Mouse (Mus musculus) Patski (cell line): Measurements from ENCODE around the gene Nlrc5. TPM values are rescaled to one million over a fixed set of nuclear protein-coding genes. Genes with fewer than 3 reads are reported as not detected.
"Not testable (repeated sequence)": the region's sequence is repeated elsewhere in the genome, so short reads cannot be mapped to it uniquely, and the experiment has no call there.

ENCODE experiments used
- ATAC-seq: fragments of 100-300 bp; one replicate; pipeline ENCODE4 v1.8.0; 2021
- CTCF ChIA-PET: fragments of 350-600 bp; sonication (Branson Sonifier 250); formaldehyde crosslinking; loops from one replicate; lab custom pipeline; 2022; ENCODE audit warnings: inconsistent platforms; lab: Charles Lee
- POLR2A ChIA-PET: fragments of 350-600 bp; sonication (Branson Sonifier 250); formaldehyde crosslinking; loops from one replicate; lab custom pipeline; 2022; ENCODE audit warnings: antibody characterized with exemption, inconsistent platforms; lab: Charles Lee
- DNase-seq: peaks from one replicate; pipeline ENCODE4 v3.0.0-alpha.2; 2011; ENCODE audit warnings: low read depth, low spot score
- H3K27me3 ChIP-seq: fragments of 371-371 bp; one replicate; pipeline ENCODE4 v1.5.1; 2021
- CTCF ChIP-seq: fragments of 100-300 bp; IDR thresholded peaks from one replicate; pipeline ENCODE4 v1.5.1; 2021
- in situ Hi-C: fragments of 300-500 bp; cut with MboI; formaldehyde crosslinking; loops from 3 replicates; pipeline ENCODE4 v1.11.1; 2018; ENCODE audit warnings: low pct_unique_long_range_greater_than_20kb, mixed read lengths
- polyA plus RNA-seq: library from polyadenylated mRNA; unstranded; gene quantifications from one replicate; pipeline ENCODE4 v1.2.3, GENCODE M21; 2021

The Nlrc5 gene
- polyA plus RNA-seq, 1 experiment from 2014 or later: 0.76 TPM

DNA sequence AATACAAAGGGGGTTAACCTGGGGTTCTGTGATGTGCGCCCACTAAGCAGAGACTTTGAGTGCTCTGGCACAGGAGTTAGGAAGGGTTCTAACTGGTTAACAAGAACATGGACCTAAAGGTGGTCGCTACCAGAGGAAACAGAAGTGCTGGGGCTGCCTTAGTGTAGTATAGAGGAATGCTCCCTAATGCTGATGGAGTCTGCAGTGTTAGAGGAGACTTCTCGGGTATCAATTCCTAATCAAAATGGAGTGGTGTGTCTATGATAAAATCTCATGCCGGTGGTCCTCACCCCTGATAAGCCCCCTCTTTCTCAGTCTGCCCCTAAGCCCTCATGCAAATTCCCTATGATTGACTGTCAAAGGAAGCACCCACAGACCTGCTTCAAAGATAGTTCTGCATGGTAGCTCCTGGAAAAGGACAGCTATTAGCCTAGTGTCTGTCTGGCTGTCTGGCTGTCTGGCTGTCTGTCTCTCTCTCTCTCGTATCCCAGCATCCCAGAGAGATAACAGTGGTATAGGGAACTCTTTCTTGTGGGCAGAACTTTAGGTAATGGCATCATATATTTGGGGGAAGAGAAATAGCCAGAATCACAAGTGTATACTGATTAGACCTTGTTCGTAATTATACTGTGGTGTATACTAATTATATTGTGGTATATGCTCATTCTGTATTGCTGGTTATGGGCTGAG lies 38.2 kb upstream of the Nlrc5 start:
- H3K27me3 ChIP-seq: no peaks in the 10 kb centered on the region
- POLR2A ChIA-PET: interaction anchor here (1.5 kb wide), 1 partner anchor 8 kb away, joined by 4 read pairs; no protein-coding TSS in a partner anchor
- CTCF ChIA-PET: interaction anchor here (1.2 to 2.3 kb wide), 2 partner anchors 52 to 65 kb away, joined by 6 to 7 read pairs; no protein-coding TSS in a partner anchor
- DNase-seq (no peak), ATAC-seq (no peak)
- in situ Hi-C loops: no loop called here
- no peak for TF ChIP-seq CTCF

DNA sequence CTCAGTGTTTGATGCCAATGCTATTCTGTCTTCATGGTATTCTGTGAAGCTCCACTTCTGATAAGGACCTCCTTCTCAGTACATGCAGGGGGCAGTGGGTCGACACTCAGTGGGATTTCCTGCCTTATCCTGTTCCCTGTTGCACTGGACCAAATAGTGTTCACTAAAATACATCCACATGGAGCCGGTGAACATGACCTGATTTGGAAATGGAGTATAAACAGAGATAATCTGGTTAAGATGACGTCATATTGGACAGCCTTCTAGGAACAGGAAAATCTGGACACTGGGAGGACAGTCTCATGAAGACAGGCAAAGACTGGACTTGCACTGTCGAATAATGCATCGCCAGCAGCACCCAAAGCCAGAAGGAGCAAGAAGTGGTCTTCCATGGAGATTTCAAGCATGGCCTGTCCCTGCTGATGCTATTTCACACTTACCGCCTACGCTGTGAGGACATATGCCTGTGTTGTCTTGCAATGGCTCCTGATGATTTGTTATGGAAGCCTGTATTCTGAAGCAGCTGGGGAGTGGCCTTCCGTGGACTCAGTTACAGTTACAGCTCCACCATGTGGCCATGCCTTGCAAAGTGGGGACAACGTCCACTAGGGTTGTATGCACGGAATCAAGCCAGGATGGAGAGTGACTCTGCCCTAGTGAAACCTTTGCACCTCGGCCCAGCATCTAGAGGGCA lies 37.0 kb upstream of the Nlrc5 start:
- peak; percentile 64 for ATAC-seq
- no peak for DNase-seq
- H3K27me3 ChIP-seq: no peaks in the 10 kb centered on the region

DNA sequence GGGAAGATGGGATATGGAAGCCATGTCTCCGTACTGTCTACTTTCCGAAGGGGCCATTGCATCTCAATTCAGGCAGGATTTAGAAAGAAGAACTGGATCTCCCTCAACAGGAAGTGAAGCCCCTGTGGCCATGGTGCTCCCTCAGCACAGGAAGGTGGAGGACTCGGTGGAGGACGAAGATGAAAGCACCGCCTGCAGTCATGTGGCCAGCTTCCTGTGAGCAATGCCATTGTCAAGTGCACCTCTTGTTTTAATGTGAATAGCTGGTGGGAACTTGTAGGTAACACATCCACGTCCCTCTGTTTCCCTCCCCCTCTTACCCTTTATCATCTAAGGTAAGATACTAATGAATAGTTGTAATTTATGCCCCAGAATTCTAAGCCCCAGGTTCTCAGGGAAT lies 35.6 kb upstream of the Nlrc5 start:
- ChIA-PET POLR2A (no interaction called here), CTCF (interaction anchor here (1.2 kb wide), 1 partner anchor 173 kb away, joined by 3 read pairs; no protein-coding TSS in a partner anchor)
- no peak for TF ChIP-seq CTCF
- no peaks in the 10 kb centered on the region for H3K27me3 ChIP-seq
- no peak for ATAC-seq
- no peak for DNase-seq
- in situ Hi-C loops: no loop called here

More for the DNA sequence above, 37.0 kb upstream of the Nlrc5 start:
- ChIA-PET POLR2A (interaction anchor here (1.5 kb wide), 1 partner anchor 9 kb away, joined by 4 read pairs; no protein-coding TSS in a partner anchor), CTCF (interaction anchor here (1.1 to 1.4 kb wide), 2 partner anchors 64 to 67 kb away, joined by 3 to 7 read pairs; no protein-coding TSS in a partner anchor)
- in situ Hi-C loops: no loop called here
- TF ChIP-seq CTCF: peak; percentile 64

DNA sequence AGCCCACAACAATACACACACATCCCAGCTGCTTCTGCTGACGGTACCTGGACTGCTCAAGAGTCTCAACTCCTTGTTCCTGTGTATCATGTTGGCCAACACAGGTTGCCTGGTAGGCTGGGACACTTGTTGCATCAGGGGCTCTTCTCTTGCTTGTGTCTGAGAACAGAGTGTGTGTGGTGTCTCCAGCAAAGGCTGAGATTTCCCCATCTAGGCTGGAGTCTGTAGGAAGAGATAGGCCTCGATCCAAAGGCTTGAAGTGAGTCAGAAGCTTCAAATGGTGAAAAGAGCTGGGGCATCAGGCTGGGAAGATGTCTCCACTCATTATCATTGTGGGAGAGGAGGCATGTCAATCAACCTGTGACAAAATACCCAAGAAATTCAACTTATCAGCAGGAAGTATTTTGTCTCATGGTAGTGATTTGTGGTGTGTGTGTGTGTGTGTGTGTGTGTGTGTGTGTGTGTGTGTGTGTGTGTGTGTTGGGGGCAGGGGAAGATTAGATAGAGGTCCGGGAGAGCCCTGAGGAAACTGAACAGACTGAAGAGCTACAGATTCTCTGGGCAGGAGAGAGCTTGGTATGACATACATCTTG lies 34.7 kb upstream of the Nlrc5 start:
- in situ Hi-C loops: no loop called here
- TF ChIP-seq CTCF: no peak
- DNase-seq: no peak
- ATAC-seq: no peak
- POLR2A ChIA-PET: interaction anchor here (0.5 kb wide), 1 partner anchor 158 kb away, joined by 3 read pairs; no protein-coding TSS in a partner anchor
- CTCF ChIA-PET: interaction anchor here (1.2 to 1.5 kb wide), 3 partner anchors 66 to 174 kb away, joined by 3 to 7 read pairs (median 3); no protein-coding TSS in a partner anchor
- no peaks in the 10 kb centered on the region for H3K27me3 ChIP-seq

DNA sequence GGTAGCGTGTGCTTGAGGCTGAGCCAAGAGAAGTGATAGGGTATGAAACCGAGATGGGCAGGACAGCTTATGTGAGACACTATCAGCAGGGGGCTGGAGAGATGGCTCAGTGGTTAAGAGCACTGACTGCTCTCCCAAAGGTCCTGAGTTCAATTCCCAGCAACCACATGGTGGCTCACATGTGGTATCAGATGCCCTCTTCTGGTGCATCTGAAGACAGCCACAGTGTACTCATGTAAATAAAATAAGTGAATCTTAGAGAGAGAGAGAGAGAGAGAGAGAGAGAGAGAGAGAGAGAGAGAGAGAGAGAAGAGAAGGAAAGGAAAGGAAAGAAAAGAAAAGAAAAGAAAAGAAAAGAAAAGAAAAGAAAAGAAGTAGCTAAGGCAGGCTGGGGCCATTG lies 34.2 kb upstream of the Nlrc5 start:
- CTCF ChIA-PET: interaction anchor here (0.9 to 1.5 kb wide), 3 partner anchors 8 to 70 kb away, joined by 3 to 7 read pairs (median 3); no protein-coding TSS in a partner anchor

DNA sequence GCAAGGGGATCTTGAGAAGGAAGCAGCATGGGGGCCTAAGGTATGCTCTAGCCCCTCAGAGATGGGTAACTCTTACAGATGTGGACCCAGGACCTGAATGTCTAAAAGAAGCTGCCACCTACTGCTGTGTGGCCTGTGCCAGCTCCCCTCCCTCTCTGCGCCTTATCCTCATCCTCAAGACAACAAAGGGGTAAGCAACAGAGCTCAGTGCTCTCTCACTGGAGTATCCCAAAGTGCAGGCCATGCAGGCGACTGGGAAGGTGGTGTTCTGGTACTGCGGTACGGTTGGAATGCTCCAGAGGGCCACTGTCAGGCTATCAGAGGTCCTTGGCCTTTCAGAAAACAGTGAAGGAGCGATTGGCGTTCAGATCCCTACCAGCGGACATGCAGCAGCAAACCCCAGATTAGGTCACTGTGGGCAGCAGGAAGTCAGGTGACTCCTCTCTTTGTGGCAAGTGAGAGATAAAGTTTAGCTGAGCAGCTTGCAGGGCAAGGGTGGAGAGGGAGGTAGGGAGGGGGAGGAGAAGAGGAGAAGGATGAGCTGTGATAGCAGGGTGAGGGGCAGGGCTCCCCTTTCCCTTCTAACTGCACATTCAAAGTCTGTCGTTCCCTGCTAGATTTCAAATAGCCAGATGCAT lies 25.6 kb upstream of the Nlrc5 start:
- DNase-seq (no peak), ATAC-seq (no peak)
- POLR2A ChIA-PET: no interaction called here
- no peak for TF ChIP-seq CTCF
- H3K27me3 ChIP-seq: peaks cover 11% of the 10 kb centered on the region
- CTCF ChIA-PET: no interaction called here
- in situ Hi-C loops: no loop called here

More for the DNA sequence above, 34.2 kb upstream of the Nlrc5 start:
- in situ Hi-C loops: loop anchor here (5.0 kb wide), 1 partner anchor 58 kb away; no protein-coding TSS in a partner anchor
- not testable (repeated sequence) for ATAC-seq, DNase-seq, H3K27me3 ChIP-seq
- POLR2A ChIA-PET: interaction anchor here (0.5 kb wide), 1 partner anchor 158 kb away, joined by 3 read pairs; no protein-coding TSS in a partner anchor

DNA sequence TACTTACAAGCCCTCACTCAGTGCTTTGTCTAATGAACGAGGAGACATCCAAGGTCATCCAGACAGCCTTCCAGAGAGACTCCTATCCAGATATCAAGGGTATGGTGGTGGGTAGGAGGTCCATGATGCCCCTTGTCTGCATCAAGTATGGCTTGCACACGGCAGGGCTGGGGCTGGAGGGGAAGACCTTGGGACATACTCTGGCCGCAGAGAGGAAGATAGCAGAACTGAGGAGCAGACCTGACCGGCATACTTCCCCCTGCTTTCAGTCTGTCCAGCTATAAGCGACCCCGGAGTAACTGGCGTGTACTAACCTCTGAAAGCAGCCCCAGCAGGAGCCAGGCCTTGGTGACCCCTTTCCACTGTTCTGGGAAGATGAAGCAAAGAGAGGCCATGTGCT lies 24.6 kb upstream of the Nlrc5 start:
- peaks cover 11% of the 10 kb centered on the region for H3K27me3 ChIP-seq
- ChIA-PET POLR2A (no interaction called here), CTCF (no interaction called here)
- in situ Hi-C loops: no loop called here
- ATAC-seq: no peak
- TF ChIP-seq CTCF: no peak
- DNase-seq: no peak

DNA sequence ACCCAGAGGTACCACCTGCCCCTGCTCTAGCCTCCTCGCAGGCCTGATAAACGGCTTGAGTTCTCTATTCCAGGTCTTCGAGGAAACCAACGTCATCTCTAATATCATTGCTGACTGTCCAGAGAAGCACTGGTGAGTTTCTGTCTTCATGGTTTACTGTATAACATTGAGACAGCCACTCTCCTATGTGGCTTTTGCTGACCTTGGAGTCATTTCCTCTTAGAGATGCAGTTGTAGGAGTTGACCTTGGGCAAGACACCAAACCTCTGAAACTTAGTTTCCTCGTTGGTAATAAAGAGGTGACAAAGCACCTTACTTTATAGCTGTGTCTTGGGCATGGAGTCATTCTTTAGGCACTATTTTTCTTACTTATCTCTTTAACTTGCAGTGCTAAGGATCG lies 21.6 kb upstream of the Nlrc5 start:
- CTCF ChIA-PET: no interaction called here
- no peak for TF ChIP-seq CTCF
- POLR2A ChIA-PET: no interaction called here

DNA sequence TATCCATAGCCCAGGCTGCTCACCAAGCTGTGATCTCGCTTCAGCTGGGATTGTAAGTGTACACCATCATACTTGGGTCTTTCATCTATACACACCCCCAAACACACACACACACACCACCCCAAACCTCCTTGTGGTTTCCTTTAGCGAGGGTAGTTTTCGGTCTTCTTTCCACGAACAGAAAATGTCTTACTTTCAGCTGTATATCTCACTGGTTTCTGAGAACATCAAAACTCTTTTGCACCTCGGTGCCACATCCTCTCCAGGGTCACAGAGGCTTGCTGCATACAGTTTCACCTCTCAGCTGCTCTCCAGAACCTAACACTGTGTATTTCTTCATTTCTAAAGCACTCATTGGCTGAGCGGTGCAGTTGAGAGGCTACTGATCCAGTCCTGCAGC lies 20.6 kb upstream of the Nlrc5 start:
- peaks cover 16% of the 10 kb centered on the region for H3K27me3 ChIP-seq
- no peak for TF ChIP-seq CTCF
- ChIA-PET CTCF (no interaction called here), POLR2A (interaction anchor here (0.5 to 0.6 kb wide), 2 partner anchors 99 to 417 kb away, joined by 3 read pairs; no protein-coding TSS in a partner anchor)
- in situ Hi-C loops: no loop called here
- DNase-seq (no peak), ATAC-seq (no peak)

More for the DNA sequence above, 21.6 kb upstream of the Nlrc5 start:
- in situ Hi-C loops: no loop called here
- DNase-seq (no peak), ATAC-seq (no peak)
- H3K27me3 ChIP-seq: peaks cover 11% of the 10 kb centered on the region

DNA sequence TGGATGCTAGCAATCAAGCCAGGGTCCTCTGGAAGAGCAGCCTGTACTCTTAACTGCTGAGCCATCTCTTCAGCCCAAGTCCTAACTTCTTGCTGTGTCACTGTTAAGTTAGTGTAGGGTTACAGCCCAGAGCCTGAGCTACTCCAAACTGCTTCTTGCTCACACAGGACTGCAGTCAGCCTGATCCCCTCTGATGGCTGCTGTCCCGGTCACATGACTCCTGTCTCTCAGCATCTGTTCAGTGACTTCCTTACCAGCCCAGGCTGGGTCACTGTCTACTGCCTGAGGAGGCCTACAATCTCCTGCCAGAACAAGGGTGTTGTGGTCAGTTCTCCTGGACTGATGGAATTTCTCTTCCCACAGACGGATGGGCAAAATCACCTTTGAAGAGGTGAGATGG lies 18.9 kb upstream of the Nlrc5 start:
- in situ Hi-C loops: no loop called here
- TF ChIP-seq CTCF: no peak
- DNase-seq: no peak

More for the DNA sequence above, 18.9 kb upstream of the Nlrc5 start:
- ATAC-seq: no peak
- CTCF ChIA-PET: no interaction called here
- H3K27me3 ChIP-seq: peaks cover 23% of the 10 kb centered on the region
- POLR2A ChIA-PET: no interaction called here
